Mouse (Mus musculus) liver, embryonic 13.5 days (tissue): Measurements from ENCODE around the gene Adamts13. TPM values are rescaled to one million over a fixed set of nuclear protein-coding genes. Genes with fewer than 3 reads are reported as not detected.

Experiments used
- polyA plus RNA-seq: library from polyadenylated mRNA; unstranded; fragments of >200 nt; fragmentation: Nextera tagmentation; extraction: Ambion mirVana; gene quantifications from 2 replicates; pipeline ENCODE4 v1.2.1, GENCODE M21; 2015

Adamts13 gene
- polyA plus RNA-seq, 1 experiment from 2014 or later: 1.0 TPM

Other genes with a start within 250 kb of the Adamts13 start
- not detected in 2 replicates for gene Abo, start 108.4 kb upstream of the Adamts13 start, polyA plus RNA-seq
- 14.8 and 17.8 TPM in 2 replicates for gene Surf6, start 70.5 kb upstream of the Adamts13 start, polyA plus RNA-seq
- 24.6 and 25.9 TPM in 2 replicates for gene Med22, start 62.7 kb upstream of the Adamts13 start, polyA plus RNA-seq
- 557 and 577 TPM in 2 replicates for gene Rpl7a, start 62.7 kb upstream of the Adamts13 start, polyA plus RNA-seq
- 36.6 and 41.6 TPM in 2 replicates for gene Surf2, start 57.0 kb upstream of the Adamts13 start, polyA plus RNA-seq
- 39.7 and 43.6 TPM in 2 replicates for gene Surf1, start 56.9 kb upstream of the Adamts13 start, polyA plus RNA-seq
- gene Surf4, start 39.5 kb upstream of the Adamts13 start, polyA plus RNA-seq: 105 and 116 TPM in 2 replicates
- 0.08 and 0.09 TPM in 2 replicates for gene Stkld1, start 39.4 kb upstream of the Adamts13 start, polyA plus RNA-seq
- 24.8 and 29.7 TPM in 2 replicates for gene Rexo4, start 9.0 kb upstream of the Adamts13 start, polyA plus RNA-seq
- gene Cacfd1, start 36.5 kb downstream of the Adamts13 start, polyA plus RNA-seq: 12.6 and 13.4 TPM in 2 replicates
- gene Slc2a6, start 54.6 kb downstream of the Adamts13 start, polyA plus RNA-seq: 0.13 and 0.20 TPM in 2 replicates
- 0.70 and 0.83 TPM in 2 replicates for gene Mymk, start 98.8 kb downstream of the Adamts13 start, polyA plus RNA-seq
- 0.64 and 0.65 TPM in 2 replicates for gene Adamtsl2, start 106.0 kb downstream of the Adamts13 start, polyA plus RNA-seq
- gene Fam163b, start 169.1 kb downstream of the Adamts13 start, polyA plus RNA-seq: 0.03 TPM in 1 of 2 replicates, not detected in the other
- gene Dbh, start 191.8 kb downstream of the Adamts13 start, polyA plus RNA-seq: 0.03 TPM in 2 replicates